Mouse (Mus musculus): ENCODE results near the gene Gm42421. TPM values are rescaled to one million over a fixed set of nuclear protein-coding genes. Genes with fewer than 3 reads are reported as not detected.

Gene Gm42421
- total RNA-seq (2022): under 1 TPM in 1 of 4 experiments, not detected in 3; 0.47 TPM

DNA sequence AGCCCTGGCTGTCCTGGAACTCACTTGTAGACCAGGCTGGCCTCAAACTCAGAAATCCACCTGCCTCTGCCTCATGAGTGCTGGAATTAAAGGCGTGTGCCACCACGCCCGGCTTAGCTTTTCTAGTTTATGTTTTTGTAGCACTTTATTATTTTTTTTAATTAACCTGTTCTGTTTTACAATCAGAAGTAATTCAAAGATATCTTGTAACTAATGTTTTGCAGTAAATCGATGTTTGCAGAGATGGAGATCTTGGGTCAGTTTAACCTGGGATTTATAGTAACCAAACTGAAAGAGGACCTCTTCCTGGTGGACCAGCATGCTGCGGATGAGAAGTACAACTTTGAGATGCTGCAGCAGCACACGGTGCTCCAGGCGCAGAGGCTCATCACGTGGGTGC is at the start of gene Gm42421:
Gm42421 (plus strand) TSS at position 301 of the 400 bp plus-strand sequence.
- no peak for DNase-seq (ENCODE audit: low spot score)

DNA sequence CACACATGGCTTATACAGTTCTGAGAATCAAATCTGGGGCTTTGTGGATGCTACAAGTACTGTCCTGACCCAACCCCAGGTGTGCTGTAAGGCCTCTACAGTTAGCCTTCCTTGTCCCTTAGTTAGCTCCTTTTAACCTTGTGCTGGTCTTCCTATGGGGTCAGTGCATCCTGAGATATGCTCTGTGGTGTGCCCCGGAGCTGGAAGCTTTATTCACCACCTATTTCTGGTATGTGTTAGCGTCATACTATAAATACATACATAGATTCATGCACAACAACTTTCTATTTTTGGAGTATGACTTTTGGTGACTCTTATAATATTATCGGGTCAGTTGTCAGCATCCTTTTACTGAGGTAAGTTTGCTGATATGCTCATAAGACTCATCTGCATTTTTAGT is 42.7 kb upstream of the Gm42421 start:
- DNase-seq (ENCODE audit: low spot score): no peak

DNA sequence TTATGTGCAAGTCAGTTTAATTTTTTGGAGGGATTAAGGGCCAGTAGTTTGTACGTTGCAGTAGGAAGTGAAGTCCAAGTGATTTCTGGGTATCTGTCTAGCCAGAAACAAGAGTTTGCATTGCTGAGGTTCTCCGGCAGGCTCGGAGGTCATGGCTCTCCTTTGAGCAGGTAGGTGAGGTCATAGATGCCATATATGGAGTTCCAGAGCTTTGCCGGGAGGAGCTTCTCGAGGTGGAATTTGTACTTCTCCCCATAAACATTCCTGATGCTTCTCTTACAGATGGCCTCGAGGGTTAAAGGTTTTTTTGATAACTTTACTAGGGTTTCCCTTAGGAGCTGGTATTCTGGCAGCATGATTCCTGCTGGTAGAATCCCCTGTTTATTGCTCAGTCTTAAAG is 37.2 kb upstream of the Gm42421 start:
- DNase-seq (ENCODE audit: low spot score): no peak

DNA sequence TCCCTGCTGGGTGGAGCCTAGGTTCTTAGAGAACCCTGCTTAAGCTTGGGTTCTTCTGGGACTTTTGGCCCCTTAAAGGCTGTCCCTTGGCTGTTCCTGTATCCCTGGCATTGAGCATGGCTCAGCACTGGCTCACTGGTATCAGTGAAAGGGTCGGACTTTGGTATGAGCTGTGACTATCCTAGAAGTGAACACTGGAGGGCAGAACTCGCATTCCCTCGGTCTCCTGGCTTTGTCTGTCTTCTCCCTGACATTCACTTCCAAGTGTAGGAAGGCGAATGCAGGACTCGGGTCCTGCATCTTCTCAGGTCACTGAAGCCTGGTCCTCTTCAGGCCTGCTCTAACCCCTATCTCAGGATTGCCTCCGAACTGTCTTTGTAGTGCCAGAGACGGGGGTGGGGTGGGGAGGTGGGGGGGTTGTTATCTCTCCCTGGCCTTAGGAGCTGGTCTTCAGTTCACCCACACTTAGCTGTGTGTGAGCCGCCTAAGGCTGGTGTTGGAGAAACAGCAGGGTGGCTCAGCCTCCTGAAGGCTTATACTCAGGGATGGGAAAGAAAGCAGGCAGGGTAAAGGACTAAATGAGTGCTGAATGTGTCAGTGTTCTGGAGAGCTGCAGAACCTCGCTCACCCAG is 35.6 kb upstream of the Gm42421 start:
- no peak for DNase-seq (ENCODE audit: low spot score)

DNA sequence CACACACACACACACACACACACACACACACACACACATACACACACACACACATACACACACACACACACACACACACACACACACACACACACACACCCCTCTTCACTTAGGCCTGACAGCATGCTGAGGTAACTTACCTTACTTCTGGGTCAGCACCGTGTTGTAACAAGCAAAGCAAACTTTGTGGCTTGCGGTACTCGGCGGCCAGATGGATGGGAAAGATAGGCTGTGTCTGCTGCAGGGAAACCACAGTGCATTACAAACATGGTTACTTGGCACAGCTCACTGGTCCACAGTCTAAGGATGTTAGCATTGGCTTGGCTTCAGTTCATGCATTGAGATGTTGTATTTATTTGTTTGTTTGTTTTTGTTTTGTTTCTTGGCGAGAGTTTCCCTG is 34.6 kb upstream of the Gm42421 start:
- no peak for DNase-seq (ENCODE audit: low spot score)

DNA sequence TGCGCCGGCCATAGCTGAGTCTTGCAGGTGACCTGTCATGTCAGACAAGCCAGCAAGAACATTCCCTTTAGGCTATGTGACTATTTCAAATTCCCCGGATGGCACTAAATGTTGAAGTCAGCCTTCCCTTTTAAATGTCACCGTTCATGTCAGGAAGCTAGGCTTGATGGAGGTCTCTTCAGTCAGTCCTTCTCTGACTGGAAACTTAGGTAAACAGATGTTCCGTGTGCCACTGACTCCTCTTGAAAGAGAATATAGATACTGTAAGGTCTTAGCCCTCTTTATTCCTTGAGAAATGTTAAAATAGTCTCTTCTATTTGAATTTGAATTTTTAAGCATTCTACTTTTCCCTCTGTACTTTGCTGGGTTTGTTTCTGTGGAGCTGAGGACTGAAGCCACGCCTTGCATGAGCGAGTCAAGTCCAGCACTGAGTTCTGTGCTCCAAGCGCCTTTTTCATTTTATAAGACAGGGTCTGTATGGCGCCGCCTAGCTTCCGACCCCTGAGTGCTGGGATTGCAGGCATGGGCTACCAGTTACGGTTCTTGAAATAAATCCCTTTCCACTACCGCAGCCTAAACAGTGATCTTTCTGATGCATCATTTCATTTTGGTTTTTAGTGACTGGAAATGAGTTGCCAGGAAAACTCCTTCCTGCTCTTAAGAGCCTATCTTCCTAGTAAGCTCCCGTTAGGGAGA is 30.2 kb upstream of the Gm42421 start, which contains the start of gene Ankrd61:
Ankrd61 (minus strand) TSS at position 51 of the 696 bp plus-strand sequence.
- DNase-seq (ENCODE audit: low spot score): no peak

DNA sequence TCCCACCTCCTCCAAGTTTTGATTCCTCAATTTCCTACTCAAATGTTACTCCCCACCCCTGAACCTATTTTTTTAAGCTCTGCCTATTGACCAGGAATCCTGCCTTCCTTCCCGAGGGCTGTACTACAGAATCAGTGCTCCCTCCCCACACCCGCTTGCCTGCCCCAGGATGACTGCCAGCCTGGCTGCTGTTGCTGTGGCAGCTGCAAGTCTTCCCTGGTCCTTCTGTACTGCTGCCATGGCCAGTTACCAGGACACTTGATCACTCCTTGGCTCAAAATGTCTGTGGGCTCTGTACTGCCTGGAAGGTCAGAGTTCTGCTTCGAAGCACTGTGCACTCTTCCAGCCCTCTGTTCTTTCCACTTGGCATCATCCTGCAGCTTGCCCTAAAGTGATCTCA is 25.9 kb upstream of the Gm42421 start:
- DNase-seq (ENCODE audit: low spot score): peak; percentile 39

DNA sequence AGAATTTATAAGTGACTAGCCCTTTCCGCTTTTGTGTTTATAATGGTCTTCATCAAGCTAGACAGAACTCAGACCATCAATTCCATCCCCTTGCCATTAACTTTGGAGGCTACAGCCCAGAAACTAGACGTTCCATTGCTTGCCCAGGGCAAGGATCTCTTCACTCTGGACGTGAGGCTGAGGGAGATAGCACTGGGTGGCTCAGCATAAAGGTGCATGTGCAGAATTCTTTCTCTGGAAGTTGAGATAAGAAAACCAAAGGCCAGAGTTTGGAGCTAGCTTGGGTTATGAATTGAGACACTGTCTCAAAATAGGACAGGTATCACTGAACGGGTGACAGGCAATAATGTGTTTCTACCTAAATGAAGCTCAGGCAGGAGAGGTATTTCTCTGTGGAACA is 24.2 kb upstream of the Gm42421 start:
- no peak for DNase-seq (ENCODE audit: low spot score)

DNA sequence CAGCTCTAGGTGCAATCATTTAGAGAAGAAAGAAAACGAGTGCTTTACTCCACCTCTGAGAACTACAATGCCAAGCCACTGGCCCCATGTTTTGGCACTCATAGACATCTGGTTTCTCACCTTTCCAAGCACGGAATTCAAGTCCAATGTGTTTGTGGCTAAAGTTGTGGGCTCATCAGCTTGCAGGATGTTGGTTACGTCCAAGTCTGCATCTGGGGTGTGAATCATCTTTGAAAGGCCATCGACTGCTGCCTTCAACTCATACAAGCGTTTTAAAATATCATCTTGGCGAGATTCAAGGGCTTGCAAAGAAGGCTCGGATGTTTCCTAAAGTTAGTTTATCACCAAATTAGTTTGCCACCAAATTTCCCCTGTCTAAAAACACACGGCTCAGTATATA is 21.5 kb upstream of the Gm42421 start:
- DNase-seq (ENCODE audit: low spot score): no peak

DNA sequence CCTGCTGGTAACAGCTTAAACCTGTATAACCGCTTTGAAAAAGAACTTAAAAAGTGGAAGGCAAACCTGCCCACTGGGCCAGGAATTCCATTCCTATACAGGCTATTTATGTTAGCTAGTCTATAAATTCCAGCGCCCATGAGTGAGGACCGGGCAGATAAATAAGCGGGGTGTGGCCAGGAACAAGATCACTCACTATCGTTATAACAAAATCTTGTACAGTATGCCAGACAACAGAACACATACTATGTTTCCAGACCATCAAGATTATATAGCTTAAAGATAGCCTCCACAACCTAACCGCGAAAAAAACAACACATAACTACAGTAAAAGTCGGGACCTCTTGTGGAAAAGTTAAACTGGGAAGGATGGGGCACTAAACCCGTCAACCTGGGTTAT is 19.0 kb upstream of the Gm42421 start:
- no peak for DNase-seq (ENCODE audit: low spot score)

DNA sequence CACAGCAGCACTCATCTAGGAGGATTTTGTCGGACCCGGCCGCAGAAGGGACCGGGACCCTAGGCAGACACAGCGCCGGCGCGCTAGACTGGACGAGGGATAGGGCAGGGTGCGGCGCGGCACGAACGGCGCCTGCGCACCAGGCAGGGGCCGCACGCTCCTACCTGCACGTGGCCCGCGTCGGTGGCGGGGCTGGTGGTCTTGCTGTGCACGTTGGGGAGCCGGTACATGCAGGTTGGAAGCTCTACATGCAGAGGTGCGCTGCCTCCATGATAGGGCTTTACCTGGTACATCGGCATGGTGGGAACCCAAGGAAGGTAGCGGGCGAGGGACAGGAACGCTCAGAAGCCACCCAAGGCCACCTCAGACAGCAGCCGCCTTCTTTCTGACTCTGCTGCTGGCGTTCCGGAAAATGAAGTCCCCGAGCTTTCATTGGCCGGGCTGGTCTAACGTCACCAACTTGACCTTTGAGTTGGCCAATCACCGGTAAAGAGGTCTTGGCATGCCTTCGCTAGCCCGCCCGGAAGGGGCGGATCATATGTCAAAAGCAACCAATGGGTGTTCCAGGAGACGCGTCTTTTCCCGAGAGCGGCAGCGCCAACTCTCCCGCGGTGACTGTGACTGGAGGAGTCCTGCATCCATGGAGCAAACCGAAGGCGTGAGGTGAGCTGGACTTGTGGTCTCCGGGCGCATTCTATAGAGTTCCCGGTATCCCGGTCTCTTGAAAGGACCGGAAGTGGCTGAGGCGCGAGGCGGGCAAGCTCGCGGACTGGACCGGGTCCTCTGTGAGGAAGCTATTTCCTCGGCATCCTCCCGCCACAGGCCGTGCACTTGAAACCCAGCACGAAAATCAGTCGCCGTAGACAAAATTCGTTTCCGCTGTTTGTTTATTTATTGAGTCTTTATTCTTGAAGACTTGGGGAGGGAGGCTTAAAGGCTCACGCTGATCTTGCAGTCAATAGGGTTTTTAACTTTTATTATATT is 18.3 kb upstream of the Gm42421 start, which contains the start of the genes Aimp2 and Pms2:
Aimp2 (minus strand) TSS at position 431 of the 984 bp plus-strand sequence.
Pms2 (plus strand) TSS at position 548 of the 984 bp plus-strand sequence.
- peak; percentile 98 for DNase-seq (ENCODE audit: low spot score)

DNA sequence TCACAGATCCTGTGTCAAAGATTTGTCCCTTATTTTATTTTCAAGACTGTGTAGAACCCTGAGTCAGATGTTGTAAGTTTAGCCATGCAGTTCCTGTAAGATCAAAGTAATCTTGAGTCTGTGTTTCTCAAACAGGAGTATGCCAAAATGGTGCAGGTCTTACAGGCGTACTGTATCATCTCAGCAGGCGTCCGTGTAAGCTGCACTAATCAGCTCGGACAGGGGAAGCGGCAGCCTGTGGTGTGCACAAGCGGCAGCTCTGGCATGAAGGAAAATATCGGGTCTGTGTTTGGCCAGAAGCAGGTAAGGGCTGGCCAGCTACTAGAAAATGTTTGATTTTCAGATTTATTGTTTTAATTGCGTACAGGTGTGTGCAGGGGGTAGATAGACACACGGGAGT is 11.8 kb upstream of the Gm42421 start:
- DNase-seq (ENCODE audit: low spot score): no peak

DNA sequence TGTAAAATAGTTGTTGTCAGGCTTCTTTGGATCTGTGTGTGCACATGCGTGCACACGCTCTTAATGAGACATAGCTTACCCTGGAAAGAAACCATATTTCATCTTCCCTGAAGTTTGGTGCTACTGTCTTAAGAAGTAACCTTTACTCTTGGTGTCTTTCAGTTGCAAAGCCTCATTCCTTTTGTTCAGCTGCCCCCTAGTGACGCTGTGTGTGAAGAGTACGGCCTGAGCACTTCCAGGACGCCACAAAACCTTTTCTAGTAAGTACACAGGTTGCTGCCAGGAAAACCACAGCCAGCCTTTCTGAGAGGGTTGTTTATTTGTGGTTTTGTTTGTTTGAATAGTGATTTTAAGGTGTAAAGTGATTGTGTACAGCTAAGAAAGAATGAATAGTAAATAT is 10.6 kb upstream of the Gm42421 start:
- peak; percentile 56 for DNase-seq (ENCODE audit: low spot score)

DNA sequence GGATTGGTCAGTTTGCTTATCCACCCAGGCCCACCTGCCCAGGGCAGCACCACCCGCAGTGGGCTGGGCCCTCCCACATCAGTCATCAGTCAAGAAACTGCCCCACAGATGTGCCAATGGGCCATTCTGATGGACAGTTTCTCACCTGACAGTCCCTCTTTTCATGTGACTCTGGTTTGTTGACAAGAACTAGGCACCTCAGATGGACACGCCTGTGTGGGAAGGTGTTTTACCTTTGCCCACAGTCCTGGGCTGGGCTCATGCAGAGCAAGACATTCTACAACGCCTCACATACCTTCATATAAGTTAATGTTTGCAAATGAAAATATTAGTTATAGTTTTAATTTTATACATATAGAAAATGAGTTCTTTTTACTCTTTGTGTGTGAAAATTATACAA is 9.9 kb upstream of the Gm42421 start:
- DNase-seq (ENCODE audit: low spot score): no peak

DNA sequence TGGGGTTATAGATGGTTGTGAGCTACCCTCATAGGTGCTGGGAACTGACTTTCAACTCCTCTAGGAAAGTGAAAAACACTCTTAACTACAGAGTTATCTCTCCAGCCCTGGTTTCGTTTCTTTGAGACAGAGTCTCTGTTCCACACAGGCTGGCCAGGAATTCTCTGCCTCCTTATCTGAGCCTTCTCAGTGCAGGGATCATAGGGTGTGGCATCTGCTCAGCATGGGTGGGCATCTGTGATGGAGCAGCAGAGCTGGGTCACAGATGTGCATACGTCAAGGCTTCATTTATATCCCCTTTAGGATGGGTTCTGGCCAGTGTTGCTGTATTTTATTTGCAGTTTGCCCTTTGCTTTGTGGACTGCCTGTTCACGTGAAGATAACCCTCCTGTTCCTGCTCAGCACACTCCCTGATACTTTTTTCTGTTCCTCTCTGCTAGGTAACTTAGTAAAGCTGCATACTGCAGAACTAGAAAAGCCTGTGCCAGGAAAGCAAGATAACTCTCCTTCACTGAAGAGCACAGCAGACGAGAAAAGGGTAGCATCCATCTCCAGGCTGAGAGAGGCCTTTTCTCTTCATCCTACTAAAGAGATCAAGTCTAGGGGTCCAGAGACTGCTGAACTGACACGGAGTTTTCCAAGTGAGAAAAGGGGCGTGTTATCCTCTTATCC is 3.1 kb upstream of the Gm42421 start:
- DNase-seq (ENCODE audit: low spot score): no peak

DNA sequence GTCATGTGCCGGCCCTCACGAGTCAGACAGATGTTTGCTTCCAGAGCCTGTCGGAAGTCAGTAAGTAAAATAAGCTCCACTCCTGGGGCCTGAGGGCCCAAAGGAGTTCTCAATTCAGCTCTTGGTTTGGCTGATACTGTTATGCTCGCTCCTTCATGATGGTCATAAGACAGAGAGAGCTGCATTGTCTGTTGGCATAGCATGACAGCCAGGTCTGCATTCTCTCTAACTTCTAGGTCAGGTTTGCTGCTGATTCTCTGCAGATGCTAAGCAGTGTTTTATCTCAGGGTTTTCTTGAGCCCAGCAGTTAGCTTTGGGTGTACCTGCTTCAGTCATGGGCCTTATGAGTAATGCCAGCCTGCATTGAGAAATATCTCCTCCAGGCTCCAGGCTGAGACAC is 1.3 kb downstream of the Gm42421 start:
- no peak for DNase-seq (ENCODE audit: low spot score)

DNA sequence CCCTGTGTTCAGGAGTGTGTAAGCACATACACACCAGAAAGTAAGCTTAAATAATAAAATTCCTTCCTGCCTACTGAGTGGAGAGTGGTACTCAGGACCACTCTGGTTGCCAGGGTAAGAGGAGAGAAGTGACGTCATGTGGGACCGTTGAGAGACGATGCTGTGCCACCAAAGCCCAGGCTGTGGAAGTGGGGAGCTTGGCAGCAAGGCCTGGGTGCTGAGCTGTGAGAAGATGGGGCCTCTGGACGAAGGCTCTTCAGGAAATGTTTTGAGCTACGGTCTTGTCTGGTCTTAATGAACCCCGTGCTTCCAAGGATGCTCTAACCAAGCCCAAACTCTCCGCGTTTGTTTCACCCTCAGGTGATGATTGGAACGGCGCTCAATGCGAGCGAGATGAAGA is 2.7 kb downstream of the Gm42421 start:
- no peak for DNase-seq (ENCODE audit: low spot score)

DNA sequence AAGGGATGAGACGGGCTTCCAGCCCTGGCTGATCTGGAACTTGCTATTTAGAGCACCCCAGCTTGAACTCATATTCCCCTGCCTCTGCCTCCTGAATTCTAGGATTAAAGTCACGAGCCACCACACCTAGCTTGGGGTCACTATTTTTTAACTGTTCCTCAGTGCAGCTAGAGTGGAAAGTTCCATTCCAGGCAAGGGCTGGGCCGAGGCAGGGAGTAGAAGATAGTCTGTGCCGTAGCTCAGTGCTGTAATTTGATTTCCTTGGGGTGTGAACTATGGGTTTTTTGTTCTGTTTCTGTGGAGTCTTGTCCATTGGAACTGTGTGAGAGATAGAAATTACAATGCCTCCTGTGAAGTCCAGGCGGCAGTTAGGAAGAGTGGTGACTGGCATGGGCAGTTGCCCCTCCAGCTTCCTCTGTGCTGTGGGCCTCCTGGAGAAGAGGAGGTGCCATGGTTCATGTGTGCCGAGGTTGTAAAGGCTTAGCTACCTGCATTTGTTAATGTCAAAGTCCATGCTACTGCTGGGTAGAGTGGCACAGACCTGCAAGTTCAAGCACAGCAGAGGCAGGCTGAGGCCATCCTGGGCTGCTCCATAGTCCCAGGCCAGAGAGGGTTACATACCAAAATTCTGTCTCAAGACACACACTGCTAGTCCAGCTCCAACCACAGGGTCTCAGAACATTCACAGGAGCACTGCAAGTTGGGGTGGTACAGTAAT is 4.0 kb downstream of the Gm42421 start:
- DNase-seq (ENCODE audit: low spot score): no peak

DNA sequence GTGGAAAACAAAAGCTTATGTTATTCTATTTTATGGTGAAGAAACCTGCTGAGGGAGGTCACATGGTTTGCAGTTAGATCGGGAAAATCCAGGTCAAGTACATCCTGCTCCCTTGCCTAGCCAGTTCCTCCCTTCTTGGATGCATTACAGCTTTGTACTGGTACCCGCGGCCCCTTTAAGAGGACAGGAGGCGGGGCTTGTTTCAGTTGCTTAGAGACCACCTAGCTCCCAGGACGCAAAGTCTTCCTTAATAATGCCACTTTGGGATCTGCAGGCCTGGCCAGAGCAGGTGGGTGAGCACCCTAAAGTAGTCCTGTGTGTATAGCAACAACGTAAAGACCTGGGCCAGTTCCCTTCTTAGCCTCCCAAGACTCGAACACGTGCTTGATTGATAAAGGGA is 4.9 kb downstream of the Gm42421 start, which contains the start of gene Rsph10b:
Rsph10b (plus strand) TSS at position 205 of the 400 bp plus-strand sequence.
- no peak for DNase-seq (ENCODE audit: low spot score)

DNA sequence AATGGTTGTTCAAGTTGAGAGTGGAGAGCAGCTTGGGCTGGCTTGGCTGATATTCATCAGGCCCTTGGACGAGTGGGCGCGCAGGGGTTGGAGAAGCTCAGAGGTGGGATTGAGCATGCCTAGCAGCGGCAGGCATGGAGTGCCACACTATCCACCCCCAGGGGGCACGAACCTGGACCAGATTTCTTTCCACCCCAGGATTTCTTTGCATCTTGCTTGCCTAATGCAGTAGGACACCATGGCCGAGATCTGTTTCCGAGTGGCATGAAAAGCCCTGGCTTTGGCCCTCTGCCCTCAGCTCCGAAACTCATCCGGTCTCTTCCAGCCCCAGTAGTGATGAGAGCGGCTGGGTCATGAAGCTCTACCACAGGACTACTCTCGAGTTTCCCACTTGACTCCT is 5.4 kb downstream of the Gm42421 start:
- DNase-seq (ENCODE audit: low spot score): no peak

DNA sequence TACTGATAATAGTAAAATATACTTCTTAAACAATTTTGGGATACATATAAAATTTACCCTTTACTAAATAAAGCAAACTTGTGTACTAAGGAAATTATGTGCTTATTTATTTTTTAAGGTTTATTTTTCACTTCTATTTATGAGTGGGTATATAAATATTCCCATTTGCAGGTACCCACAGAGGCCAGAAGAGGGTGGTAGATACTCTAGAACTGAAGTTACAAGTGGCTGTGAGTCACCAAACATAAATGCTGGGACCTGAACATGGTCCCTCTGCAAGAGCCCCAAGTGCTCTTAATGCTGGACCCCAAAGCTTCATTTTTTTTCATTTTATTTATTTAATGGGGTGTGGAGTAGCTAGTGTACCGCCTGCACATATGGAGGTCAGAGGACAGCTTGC is 5.9 kb downstream of the Gm42421 start:
- no peak for DNase-seq (ENCODE audit: low spot score)
